Mouse (Mus musculus) heart, embryonic 11.5 days (tissue): Measurements from ENCODE around the gene Cd300ld2. TPM values are rescaled to one million over a fixed set of nuclear protein-coding genes. Genes with fewer than 3 reads are reported as not detected.
"Not testable (repeated sequence)": the region's sequence is repeated elsewhere in the genome, so short reads cannot be mapped to it uniquely, and the experiment has no call there.

ENCODE experiments used
- ATAC-seq: fragments of 200-750 bp; cut with Nextera tagmentation; replicated peaks from 2 replicates; pipeline ENCODE4 v1.8.0; 2017; ENCODE audit warnings: moderate library complexity; ENCODE audit not compliant: insufficient number of reproducible peaks, low FRiP score, low TSS enrichment
- H3K27ac ChIP-seq: fragments of 300-500 bp; sonication (generic); 2 replicates; pipeline ENCODE4 v1.5.1; 2014; ENCODE audit warnings: mild to moderate bottlenecking, low read depth, low read length
- H3K27me3 ChIP-seq: fragments of 300-500 bp; sonication (generic); 2 replicates; pipeline ENCODE4 v1.6.1; 2014; ENCODE audit warnings: mild to moderate bottlenecking, low read length, mixed read lengths; ENCODE audit not compliant: control insufficient read depth, insufficient read depth
- H3K36me3 ChIP-seq: fragments of 300-500 bp; sonication (generic); 2 replicates; pipeline ENCODE4 v1.6.1; 2014; ENCODE audit warnings: mild to moderate bottlenecking, low read length, moderate library complexity, mixed read lengths; ENCODE audit not compliant: control insufficient read depth, insufficient read depth
- H3K4me1 ChIP-seq: fragments of 300-500 bp; sonication (generic); 2 replicates; pipeline ENCODE4 v1.6.1; 2014; ENCODE audit warnings: low read length; ENCODE audit not compliant: control insufficient read depth, insufficient read depth
- H3K4me2 ChIP-seq: fragments of 300-500 bp; sonication (generic); 2 replicates; pipeline ENCODE4 v1.6.1; 2014; ENCODE audit warnings: mild to moderate bottlenecking, moderate library complexity
- H3K4me3 ChIP-seq: fragments of 300-500 bp; sonication (generic); 2 replicates; pipeline ENCODE4 v1.5.1; 2014; ENCODE audit warnings: low read depth, low read length
- H3K9ac ChIP-seq: fragments of 300-500 bp; sonication (generic); 2 replicates; pipeline ENCODE4 v1.6.1; 2014; ENCODE audit warnings: mild to moderate bottlenecking, low read depth, low read length, moderate library complexity
- H3K9me3 ChIP-seq: fragments of 300-500 bp; sonication (generic); replicated peaks from 2 replicates; pipeline ENCODE4 v1.6.1; 2016; ENCODE audit warnings: low read length; ENCODE audit not compliant: control insufficient read depth
- WGBS: fragments of 180-500 bp; shearing (Covaris S2); extraction: QIAGEN DNeasy Blood & Tissue Kit; methylation state at CpG from one replicate; pipeline ENCODE4 v1.1.7; 2014; ENCODE audit not compliant: insufficient replicate concordance; 5-methylcytosine and 5-hydroxymethylcytosine counted together
- polyA plus RNA-seq: library from polyadenylated mRNA; unstranded; fragments of >200 nt; fragmentation: Nextera tagmentation; extraction: Ambion mirVana; gene quantifications from 2 replicates; pipeline ENCODE4 v1.2.1, GENCODE M21; 2014

Cd300ld2 gene
- polyA plus RNA-seq, 1 experiment from 2014 or later, result not detected

- not testable (repeated sequence) for H3K4me3 ChIP-seq, H3K27me3 ChIP-seq, H3K4me1 ChIP-seq, ATAC-seq, H3K27ac ChIP-seq, H3K9me3 ChIP-seq, H3K9ac ChIP-seq, H3K4me2 ChIP-seq, H3K36me3 ChIP-seq
- no CpG with 5 or more reads among the region's 6 CpGs for WGBS
Observed at GRCm38 (mm10) chr11:115037669-115038068, 21.7 kb upstream of the Cd300ld2 start, which contains the start of gene Cd300ld5. Cd300ld5 (minus strand) TSS chr11:115037769.

GRCm38 (mm10) chr11:115026912-115027311, 10.9 kb upstream of the Cd300ld2 start, which contains the start of gene Cd300ld4:
Cd300ld4 (minus strand) TSS chr11:115027012.
- not testable (repeated sequence) for H3K4me3 ChIP-seq, H3K9me3 ChIP-seq, H3K4me2 ChIP-seq, H3K27me3 ChIP-seq, H3K27ac ChIP-seq, H3K4me1 ChIP-seq, H3K36me3 ChIP-seq, ATAC-seq, H3K9ac ChIP-seq
- WGBS, result no CpG with 5 or more reads among the region's 6 CpGs

DNA sequence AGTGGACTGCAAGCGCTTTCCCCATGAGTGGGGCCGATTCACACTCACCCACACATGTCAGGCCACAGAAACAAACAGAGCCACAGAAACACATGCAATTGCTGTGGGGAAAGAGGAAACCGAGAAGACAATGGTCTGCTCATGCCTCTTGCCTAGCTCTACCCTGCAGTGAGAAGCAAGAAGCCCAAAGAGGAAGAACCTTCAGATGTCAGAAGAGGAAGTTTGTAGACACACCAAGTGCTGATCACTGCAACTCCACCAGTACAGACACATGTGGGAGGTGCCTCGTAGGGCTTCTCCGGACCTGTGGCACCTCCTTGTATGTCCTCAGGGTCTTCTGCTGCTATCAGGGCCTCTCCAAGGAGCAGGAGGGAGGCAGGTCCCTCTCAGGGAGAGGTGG, 11.9 kb downstream of the Cd300ld2 start:
- 78% methylated on average over 5 of the region's 5 CpGs for WGBS
- H3K4me1 ChIP-seq, result no peaks in the 10 kb centered on the region
- no peaks in the 10 kb centered on the region for H3K36me3 ChIP-seq
- no peak overlapping the region for H3K9ac ChIP-seq
- H3K27me3 ChIP-seq, result no peaks in the 10 kb centered on the region
- H3K4me2 ChIP-seq, result no peak overlapping the region
- no peak for ATAC-seq
- H3K4me3 ChIP-seq, result no peak overlapping the region
- no peak overlapping the region for H3K27ac ChIP-seq
- H3K9me3 ChIP-seq, result no peaks in the 10 kb centered on the region

DNA sequence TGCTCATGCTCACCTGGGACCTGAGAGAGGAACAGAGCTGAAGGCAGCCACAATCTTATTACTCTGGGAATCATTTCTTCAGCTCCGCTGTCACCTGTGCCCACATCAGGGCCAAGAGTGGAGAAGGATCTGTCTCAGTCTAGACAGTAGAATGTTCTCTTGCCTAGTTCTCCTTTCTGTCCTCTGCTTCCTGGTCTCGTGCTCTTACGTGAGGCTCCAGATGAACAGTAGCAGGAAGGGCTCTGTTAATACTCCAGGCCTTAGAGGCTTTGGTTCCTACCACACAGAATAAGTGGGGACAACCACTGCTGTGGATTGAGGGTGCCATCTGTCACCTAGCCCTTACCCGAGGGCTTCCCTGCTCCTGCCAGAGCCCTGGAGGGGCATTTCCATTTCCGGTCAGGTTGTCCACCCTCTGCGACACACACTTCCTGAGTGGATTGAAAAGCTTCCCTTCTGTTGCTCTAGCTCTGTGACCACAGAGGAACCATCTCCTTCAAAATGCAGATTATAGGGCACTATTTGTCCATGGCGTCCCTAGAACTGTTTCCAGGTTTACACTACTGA, 14.4 kb downstream of the Cd300ld2 start, which contains the start of gene Cd300c2:
Cd300c2 (minus strand) TSS at position 407 of the 567 bp plus-strand sequence.
- H3K27ac ChIP-seq, result no peak within 1 kb of the TSS
- H3K4me2 ChIP-seq, result no peak within 1 kb of the TSS
- no peaks in the 10 kb centered on the region for H3K4me1 ChIP-seq
- H3K36me3 ChIP-seq, result no peaks in the 10 kb centered on the region
- WGBS, result 80% methylated on average over 7 of the region's 7 CpGs
- no peaks in the 10 kb centered on the region for H3K27me3 ChIP-seq
- no peak for ATAC-seq
- no peaks in the 10 kb centered on the region for H3K9me3 ChIP-seq
- H3K9ac ChIP-seq, result no peak within 1 kb of the TSS
- no peak within 1 kb of the TSS for H3K4me3 ChIP-seq

DNA sequence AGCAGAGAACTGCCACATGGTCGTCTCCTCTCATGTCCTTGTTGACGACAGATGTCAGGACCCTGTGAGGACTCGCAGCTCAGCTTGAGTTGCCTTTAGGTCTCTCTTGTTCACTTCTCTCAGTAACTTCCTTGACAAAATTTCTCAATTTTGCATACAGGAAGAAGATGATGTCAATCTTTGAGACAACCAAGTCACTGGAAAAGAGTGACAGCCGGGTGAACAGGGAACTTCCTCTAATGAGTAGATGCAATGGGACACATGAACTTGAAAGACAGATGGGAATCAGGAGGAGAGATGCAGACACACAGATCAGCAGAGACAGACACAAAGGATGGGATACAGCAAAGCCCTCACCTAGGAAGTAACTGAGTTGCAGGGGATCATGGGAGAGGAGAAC, 26.2 kb downstream of the Cd300ld2 start, which contains the start of gene Cd300ld:
Cd300ld (minus strand) TSS at position 130 of the 400 bp plus-strand sequence.
- 66% methylated on average over 4 of the region's 4 CpGs for WGBS

DNA sequence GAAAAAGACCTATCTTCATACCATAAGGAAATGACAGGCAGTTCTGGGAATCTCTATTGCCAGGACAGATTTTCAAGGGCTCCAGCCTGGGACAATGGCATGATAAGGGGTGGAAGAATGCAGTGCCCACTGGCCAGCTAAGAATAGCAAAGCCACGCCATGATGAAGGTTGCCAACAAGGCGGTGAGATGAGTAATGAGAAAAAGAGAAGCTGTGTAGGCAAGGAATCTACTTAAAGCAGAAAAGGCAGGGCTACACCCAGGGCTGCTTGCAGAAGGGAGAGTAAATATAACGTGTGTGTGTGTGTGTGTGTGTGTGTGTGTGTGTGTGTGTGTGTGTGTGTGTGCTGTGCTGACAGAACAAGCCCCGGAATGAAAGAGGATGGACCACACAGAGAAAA, 34.1 kb downstream of the Cd300ld2 start:
- Histone ChIP-seq H3K36me3 (no peaks in the 10 kb centered on the region), H3K4me2 (no peak overlapping the region), H3K4me3 (no peak overlapping the region), H3K4me1 (no peaks in the 10 kb centered on the region), H3K9ac (no peak overlapping the region), H3K27me3 (no peaks in the 10 kb centered on the region), H3K27ac (no peak overlapping the region), H3K9me3 (peaks cover 4% of the 10 kb centered on the region; the same call in 1 of the 2 replicates)
- WGBS, result 58% methylated on average over 4 of the region's 4 CpGs
- ATAC-seq, result no peak

More for the DNA sequence above, 26.2 kb downstream of the Cd300ld2 start, which contains the start of gene Cd300ld:
- no peak for ATAC-seq
- Histone ChIP-seq H3K9me3 (no peaks in the 10 kb centered on the region), H3K27ac (no peak within 1 kb of the TSS), H3K4me3 (no peak within 1 kb of the TSS), H3K4me2 (no peak within 1 kb of the TSS), H3K4me1 (no peaks in the 10 kb centered on the region), H3K9ac (no peak within 1 kb of the TSS), H3K27me3 (0 out of 2 replicates have a peak, but pooled peaks cover 3% of the 10 kb centered on the region), H3K36me3 (no peaks in the 10 kb centered on the region)

DNA sequence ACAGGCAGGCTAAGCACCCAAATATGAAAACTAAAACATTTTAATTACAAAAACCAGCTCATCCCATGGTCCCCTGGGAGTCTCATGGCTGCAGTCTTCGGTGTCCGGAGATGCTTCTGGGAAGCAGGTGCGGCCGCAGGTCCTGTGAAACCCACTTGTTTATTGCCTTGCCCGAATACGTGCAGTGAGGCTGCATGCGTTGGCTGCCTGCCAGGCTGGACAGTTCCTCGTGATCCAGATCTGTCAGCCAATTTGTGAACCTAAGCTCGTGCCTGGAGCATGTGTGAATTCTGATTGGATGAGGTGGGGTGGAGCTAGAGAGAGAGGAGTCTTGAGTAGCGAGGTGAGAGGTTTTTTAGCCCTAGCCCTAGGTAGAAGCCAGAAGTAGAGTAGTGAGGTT, 43.3 kb downstream of the Cd300ld2 start:
- ATAC-seq, result no peak
- no peak overlapping the region for H3K9ac ChIP-seq
- no peaks in the 10 kb centered on the region for H3K4me1 ChIP-seq
- no peaks in the 10 kb centered on the region for H3K36me3 ChIP-seq
- H3K27ac ChIP-seq, result no peak overlapping the region
- H3K9me3 ChIP-seq, result peaks cover 2% of the 10 kb centered on the region; the same call in 1 of the 2 replicates
- WGBS, result 77% methylated on average over 10 of the region's 10 CpGs
- H3K4me2 ChIP-seq, result no peak overlapping the region
- no peak overlapping the region for H3K4me3 ChIP-seq
- no peaks in the 10 kb centered on the region for H3K27me3 ChIP-seq

DNA sequence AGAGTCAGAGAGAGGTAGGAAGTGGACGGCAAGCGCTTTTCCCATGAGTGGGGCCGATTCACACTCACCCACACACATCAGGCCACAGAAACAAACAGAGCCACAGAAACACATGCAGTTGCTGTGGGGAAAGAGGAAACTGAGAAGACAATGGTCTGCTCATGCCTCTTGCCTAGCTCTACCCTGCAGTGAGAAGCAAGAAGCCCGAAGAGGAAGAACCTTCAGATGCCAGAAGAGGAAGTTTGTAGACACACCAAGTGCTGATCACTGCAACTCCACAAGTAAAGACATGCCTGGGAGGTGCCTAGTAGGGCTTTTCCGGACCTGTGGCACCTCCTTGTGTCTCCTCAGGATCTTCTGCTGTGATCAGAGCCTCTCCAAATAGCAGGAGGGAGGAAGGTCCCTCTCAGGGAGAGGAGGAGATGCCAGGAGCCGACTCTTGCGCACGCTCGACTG, 47.2 kb downstream of the Cd300ld2 start, which contains the start of gene Cd300c:
Cd300c (minus strand) TSS at position 406 of the 456 bp plus-strand sequence.
- 88% methylated on average over 9 of the region's 9 CpGs for WGBS
- H3K9ac ChIP-seq, result no peak within 1 kb of the TSS

More for the DNA sequence above, 47.2 kb downstream of the Cd300ld2 start, which contains the start of gene Cd300c:
- no peak within 1 kb of the TSS for H3K4me2 ChIP-seq
- no peaks in the 10 kb centered on the region for H3K9me3 ChIP-seq
- no peak for ATAC-seq
- no peak within 1 kb of the TSS for H3K27ac ChIP-seq
- no peaks in the 10 kb centered on the region; the same call in 1 of the 2 replicates for H3K4me1 ChIP-seq
- H3K27me3 ChIP-seq, result no peaks in the 10 kb centered on the region
- H3K4me3 ChIP-seq, result no peak within 1 kb of the TSS
- H3K36me3 ChIP-seq, result no peaks in the 10 kb centered on the region
